Mouse (Mus musculus) CH12.LX (cell line): ENCODE data around the gene Adamtsl5. TPM values are rescaled to one million over a fixed set of nuclear protein-coding genes. Genes with fewer than 3 reads are reported as not detected.

ENCODE experiments used
- DNase-seq: peaks from one replicate; pipeline ENCODE4 v3.0.0-alpha.2; 2013; ENCODE audit errors: extremely low read depth
- H3K27ac ChIP-seq: 2 replicates; pipeline ENCODE4 v1.5.1; 2012; ENCODE audit warnings: low read depth, mild to moderate bottlenecking, control low read depth, moderate library complexity; ENCODE audit not compliant: insufficient read depth
- H3K27me3 ChIP-seq: replicated peaks from 2 replicates; pipeline ENCODE3; 2012; ENCODE audit warnings: inconsistent platforms
- H3K36me3 ChIP-seq, 2 experiments: replicated peaks in 1 of 2; 2 replicates each; pipeline versions ENCODE3 to v1.6.1; 2012; ENCODE audit warnings: inconsistent platforms in 1 of 2, low read length in 1 of 2, mild to moderate bottlenecking in 1 of 2, mixed read lengths in 1 of 2, moderate library complexity in 1 of 2; ENCODE audit not compliant: control insufficient read depth in 1 of 2, insufficient read depth in 1 of 2
- H3K4me1 ChIP-seq, 2 experiments: 2 replicates each; pipeline ENCODE4 v1.6.1; 2012; ENCODE audit warnings: inconsistent platforms in 1 of 2, moderate library complexity in 1 of 2; ENCODE audit not compliant: insufficient read depth in 2 of 2, control insufficient read depth in 1 of 2
- H3K4me2 ChIP-seq: 2 replicates; pipeline ENCODE4 v1.6.1; 2012; ENCODE audit warnings: low read depth, mild to moderate bottlenecking, control low read depth; ENCODE audit not compliant: poor library complexity, insufficient read depth, severe bottlenecking
- H3K4me3 ChIP-seq, 3 experiments: fragments of 150-350 bp in 1 of 3; sonication (generic) in 1 of 3; replicated peaks in 1 of 3; 2 replicates each; pipeline versions ENCODE3 to v1.5.1; 2011 to 2012; ENCODE audit warnings: low read depth in 2 of 3, low read length in 2 of 3, mild to moderate bottlenecking in 2 of 3, moderate library complexity in 2 of 3, control low read depth in 1 of 3, improper control_type of control experiment in 1 of 3, inconsistent platforms in 1 of 3, mixed read lengths in 1 of 3; ENCODE audit not compliant: poor library complexity in 1 of 3
- H3K79me2 ChIP-seq: replicated peaks from 2 replicates; pipeline ENCODE4 v1.6.1; 2012; ENCODE audit warnings: mild to moderate bottlenecking, moderate library complexity; ENCODE audit not compliant: control insufficient read depth, poor library complexity, insufficient read depth, severe bottlenecking; ENCODE audit errors: extremely low read depth
- H3K9ac ChIP-seq: 2 replicates; pipeline ENCODE4 v1.6.1; 2012; ENCODE audit warnings: low read depth, mild to moderate bottlenecking, control low read depth, moderate library complexity; ENCODE audit not compliant: insufficient read depth
- H3K9me3 ChIP-seq: replicated peaks from 2 replicates; pipeline ENCODE3; 2012; ENCODE audit warnings: low read length, inconsistent platforms, mixed read lengths
- BHLHE40 ChIP-seq: IDR thresholded peaks from 2 replicates; pipeline ENCODE4 v1.6.1; 2011; ENCODE audit warnings: mild to moderate bottlenecking, low read depth, low read length, improper control_type of control experiment
- CHD1 ChIP-seq: IDR thresholded peaks from 2 replicates; pipeline ENCODE4 v1.6.1; 2012; ENCODE audit warnings: low read depth, low read length, improper control_type of control experiment, inconsistent platforms
- CTCF ChIP-seq, 2 experiments: IDR thresholded peaks in 1 of 2; conservative IDR thresholded peaks in 1 of 2; 2 replicates each; pipeline ENCODE4 v1.5.1; 2011 to 2012; ENCODE audit warnings: low read depth in 2 of 2, low read length in 2 of 2, improper control_type of control experiment in 1 of 2, inconsistent platforms in 1 of 2, mild to moderate bottlenecking in 1 of 2, moderate library complexity in 1 of 2
- E2F4 ChIP-seq: IDR thresholded peaks from 2 replicates; pipeline ENCODE4 v1.6.1; 2011; ENCODE audit warnings: low read depth, low read length, improper control_type of control experiment; ENCODE audit not compliant: insufficient replicate concordance
- ELF1 ChIP-seq: IDR thresholded peaks from 2 replicates; pipeline ENCODE4 v1.6.1; 2014; ENCODE audit warnings: low read depth, mild to moderate bottlenecking, inconsistent platforms, low read length, improper control_type of control experiment
- EP300 ChIP-seq: IDR thresholded peaks from 2 replicates; pipeline ENCODE4 v1.6.1; 2011; ENCODE audit warnings: low read length, improper control_type of control experiment
- IRF4 ChIP-seq: IDR thresholded peaks from 2 replicates; pipeline ENCODE4 v1.6.1; 2014; ENCODE audit warnings: low read depth, mild to moderate bottlenecking, inconsistent platforms, low read length, improper control_type of control experiment
- JUN ChIP-seq: IDR thresholded peaks from 2 replicates; pipeline ENCODE4 v1.6.1; 2011; ENCODE audit warnings: low read depth, mild to moderate bottlenecking, low read length, improper control_type of control experiment, moderate library complexity; ENCODE audit not compliant: insufficient read depth
- JUND ChIP-seq: conservative IDR thresholded peaks from 2 replicates; pipeline ENCODE4 v1.6.1; 2011; ENCODE audit warnings: low read depth, low read length, improper control_type of control experiment
- KAT2A ChIP-seq: IDR thresholded peaks from 2 replicates; pipeline ENCODE4 v1.6.1; 2012; ENCODE audit warnings: low read length, improper control_type of control experiment, inconsistent platforms; ENCODE audit not compliant: insufficient replicate concordance
- MAFK ChIP-seq: IDR thresholded peaks from 2 replicates; pipeline ENCODE4 v1.6.1; 2011; ENCODE audit warnings: low read length, improper control_type of control experiment; ENCODE audit not compliant: insufficient replicate concordance
- MAX ChIP-seq: IDR thresholded peaks from 2 replicates; pipeline ENCODE4 v1.6.1; 2011; ENCODE audit warnings: low read length, improper control_type of control experiment
- MAZ ChIP-seq: IDR thresholded peaks from 2 replicates; pipeline ENCODE4 v1.6.1; 2012; ENCODE audit warnings: low read depth, mild to moderate bottlenecking, inconsistent platforms, low read length, improper control_type of control experiment, moderate library complexity
- MXI1 ChIP-seq: IDR thresholded peaks from 2 replicates; pipeline ENCODE4 v1.6.1; 2011; ENCODE audit warnings: mild to moderate bottlenecking, low read depth, low read length, improper control_type of control experiment
- PAX5 ChIP-seq: IDR thresholded peaks from 2 replicates; pipeline ENCODE4 v1.6.1; 2012; ENCODE audit warnings: low read length, inconsistent platforms, mixed read lengths
- POLR2AphosphoS2 ChIP-seq: IDR thresholded peaks from 2 replicates; pipeline ENCODE4 v1.6.1; 2011; ENCODE audit warnings: low read depth, low read length, improper control_type of control experiment
- RAD21 ChIP-seq: IDR thresholded peaks from 2 replicates; pipeline ENCODE4 v1.6.1; 2011; ENCODE audit warnings: low read depth, mild to moderate bottlenecking, low read length, improper control_type of control experiment, moderate library complexity
- SIN3A ChIP-seq: IDR thresholded peaks from 2 replicates; pipeline ENCODE4 v1.6.1; 2012; ENCODE audit warnings: low read length, improper control_type of control experiment, inconsistent platforms
- TCF12 ChIP-seq: IDR thresholded peaks from 2 replicates; pipeline ENCODE4 v1.6.1; 2014; ENCODE audit warnings: low read depth, mild to moderate bottlenecking, inconsistent platforms, low read length, improper control_type of control experiment
- UBTF ChIP-seq: IDR thresholded peaks from 2 replicates; pipeline ENCODE4 v1.6.1; 2012; ENCODE audit warnings: low read depth, mild to moderate bottlenecking, inconsistent platforms, low read length, improper control_type of control experiment, moderate library complexity
- USF2 ChIP-seq: conservative IDR thresholded peaks from 2 replicates; pipeline ENCODE4 v1.6.1; 2011; ENCODE audit warnings: low read depth, low read length, improper control_type of control experiment
- ZKSCAN1 ChIP-seq: IDR thresholded peaks from 2 replicates; pipeline ENCODE4 v1.6.1; 2012; ENCODE audit warnings: low read depth, inconsistent platforms, low read length, improper control_type of control experiment, borderline replicate concordance
- ZNF384 ChIP-seq: IDR thresholded peaks from 2 replicates; pipeline ENCODE4 v1.6.1; 2012; ENCODE audit warnings: low read depth, low read length, improper control_type of control experiment, inconsistent platforms
- dilution Hi-C: fragments of 300-500 bp; cut with MboI; formaldehyde crosslinking; loops from 2 replicates; pipeline ENCODE4 v1.14.3; 2020; ENCODE audit warnings: low sequenced_read_pairs; ENCODE audit not compliant: extremely low pct_unique_long_range_greater_than_20kb, extremely low pct_ligation_motif_present
- in situ Hi-C: fragments of 300-500 bp; cut with MboI; formaldehyde crosslinking; loops from 3 replicates; pipeline ENCODE4 v1.14.3; 2019; ENCODE audit warnings: low sequenced_read_pairs, low pct_ligation_motif_present, low pct_unique_long_range_greater_than_20kb, mixed read lengths
- polyA plus RNA-seq: library from polyadenylated mRNA; unstranded; fragments of >175 nt; gene quantifications from 2 replicates; pipeline ENCODE4 v1.2.1, GENCODE M21; 2012; ENCODE audit warnings: low read depth; ENCODE audit not compliant: insufficient read length
- total RNA-seq, 2 experiments: library from RNA; depleted of rRNA; stranded (reverse); fragments of 300-350 nt in 1 of 2; fragments of >200 nt in 1 of 2; gene quantifications; 2 replicates each; pipeline ENCODE4 v1.2.3; 2012 to 2014

Gene Adamtsl5
- total and polyA plus RNA-seq, 3 experiments: 0.16 to 0.55 (median 0.27) TPM

DNA sequence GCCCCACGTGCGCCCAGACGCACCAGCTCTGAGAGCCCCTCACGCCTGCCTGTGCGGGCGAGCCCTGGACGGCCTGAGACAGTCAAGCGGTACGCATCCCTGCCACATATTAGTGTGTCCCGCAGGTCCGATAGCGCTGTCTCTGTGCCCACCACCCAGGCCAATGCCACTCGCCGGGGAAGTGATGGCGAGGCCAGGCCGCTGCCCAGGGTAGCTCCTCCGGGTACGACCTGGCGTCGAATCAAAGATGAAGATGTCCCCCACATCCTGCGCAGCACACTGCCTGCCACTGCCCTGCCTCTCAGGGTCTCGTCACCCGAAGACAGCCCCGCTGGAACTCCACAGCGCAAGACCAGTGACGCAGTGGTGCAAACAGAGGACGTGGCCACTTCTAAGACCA, 32.9 kb downstream of the Adamtsl5 start:
- dilution Hi-C loops: no loop called here
- TF ChIP-seq USF2 (no peak), POLR2AphosphoS2 (no peak), SIN3A (no peak), MAFK (no peak), CHD1 (no peak), MAZ (no peak), CTCF (conservative IDR thresholded peaks at IDR 0.05 in 1 of 2, IDR thresholded peaks at IDR 0.05 in 1 of 2; ENCODE audit: low read depth in 2 of 2, low read length in 2 of 2) (no peak), KAT2A (no peak), MAX (no peak)
- TF ChIP-seq, all 38 proteins: peak for 0
- in situ Hi-C loops: no loop called here
- H3K9me3 ChIP-seq: no peaks in the 10 kb centered on the region
- H3K36me3 ChIP-seq: peaks cover 20 to 46% of the 10 kb centered on the region in 2 experiments
- H3K4me3 ChIP-seq: no peak overlapping the region
- no peak overlapping the region for H3K27ac ChIP-seq
- no peak overlapping the region for H3K9ac ChIP-seq
- H3K4me1 ChIP-seq: peaks cover 19 to 32% of the 10 kb centered on the region in 2 experiments
- peaks cover 4% of the 10 kb centered on the region for H3K27me3 ChIP-seq
- H3K4me2 ChIP-seq: no peak overlapping the region
- peaks cover 13% of the 10 kb centered on the region for H3K79me2 ChIP-seq
- DNase-seq: no peak

DNA sequence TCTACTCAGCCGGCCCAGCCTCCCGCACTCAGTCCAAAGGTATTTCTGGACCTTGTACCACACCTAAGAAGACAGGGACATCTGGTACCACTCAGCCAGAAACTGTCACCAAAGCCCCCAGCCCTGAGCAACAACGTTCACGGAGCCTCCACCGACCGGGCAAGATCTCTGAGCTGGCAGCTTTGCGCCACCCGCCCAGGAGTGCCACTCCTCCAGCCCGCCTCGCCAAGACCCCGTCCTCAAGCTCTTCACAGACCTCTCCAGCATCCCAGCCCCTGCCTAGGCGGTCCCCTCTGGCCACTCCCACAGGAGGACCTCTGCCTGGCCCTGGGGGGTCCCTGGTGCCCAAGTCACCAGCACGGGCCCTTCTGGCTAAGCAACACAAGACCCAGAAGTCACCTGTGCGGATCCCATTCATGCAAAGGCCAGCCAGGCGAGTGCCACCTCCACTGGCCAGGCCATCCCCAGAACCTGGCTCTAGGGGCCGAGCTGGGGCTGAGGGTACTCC, 33.7 kb downstream of the Adamtsl5 start:
- dilution Hi-C loops (no loop called here), in situ Hi-C loops (no loop called here)
- Histone ChIP-seq H3K4me2 (no peak overlapping the region), H3K4me3 (no peak overlapping the region), H3K9ac (no peak overlapping the region), H3K36me3 (peaks cover 20 to 46% of the 10 kb centered on the region in 2 experiments), H3K27ac (no peak overlapping the region), H3K79me2 (peaks cover 6% of the 10 kb centered on the region), H3K9me3 (no peaks in the 10 kb centered on the region), H3K27me3 (peaks cover 4% of the 10 kb centered on the region), H3K4me1 (peaks cover 18 to 31% of the 10 kb centered on the region in 2 experiments)
- DNase-seq: no peak
- no peak for TF ChIP-seq E2F4

DNA sequence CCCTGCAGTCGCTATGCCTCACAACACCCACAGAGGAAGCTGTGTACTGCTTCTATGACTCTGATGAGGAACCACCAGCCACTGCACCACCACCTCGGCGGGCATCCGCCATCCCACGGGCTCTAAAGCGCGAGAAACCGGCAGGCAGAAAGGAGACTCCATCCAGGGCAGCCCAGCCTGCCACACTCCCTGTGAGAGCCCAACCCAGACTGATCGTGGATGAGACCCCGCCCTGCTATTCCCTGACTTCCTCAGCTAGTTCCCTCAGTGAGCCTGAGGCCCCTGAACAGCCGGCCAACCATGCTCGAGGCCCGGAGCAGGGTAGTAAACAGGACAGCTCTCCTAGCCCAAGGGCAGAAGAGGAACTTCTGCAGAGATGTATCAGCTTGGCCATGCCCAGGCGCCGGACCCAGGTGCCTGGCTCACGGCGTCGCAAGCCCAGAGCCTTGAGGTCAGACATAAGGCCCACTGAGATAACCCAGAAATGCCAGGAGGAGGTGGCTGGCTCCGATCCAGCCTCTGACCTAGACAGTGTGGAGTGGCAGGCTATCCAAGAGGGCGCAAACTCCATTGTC, 34.5 kb downstream of the Adamtsl5 start:
- Histone ChIP-seq H3K4me1 (peaks cover 10 to 22% of the 10 kb centered on the region in 2 experiments), H3K9ac (no peak overlapping the region), H3K79me2 (no peaks in the 10 kb centered on the region; the same call in 1 of the 2 replicates), H3K4me2 (no peak overlapping the region), H3K27me3 (peaks cover 12% of the 10 kb centered on the region), H3K9me3 (no peaks in the 10 kb centered on the region), H3K36me3 (peaks cover 15 to 38% of the 10 kb centered on the region in 2 experiments), H3K4me3 (no peak overlapping the region), H3K27ac (no peak overlapping the region)
- TF ChIP-seq USF2 (no peak), UBTF (no peak), BHLHE40 (no peak), JUND (no peak), ZNF384 (no peak), PAX5 (no peak), IRF4 (no peak), MAZ (no peak), MAX (no peak), ZKSCAN1 (no peak), EP300 (no peak), RAD21 (no peak), ELF1 (no peak), TCF12 (no peak), MXI1 (no peak), JUN (no peak), CHD1 (no peak)
- in situ Hi-C loops (no loop called here), dilution Hi-C loops (no loop called here)
- DNase-seq: no peak
